Mouse (Mus musculus): ENCODE measurements around the gene Ankfn1.

DNA sequence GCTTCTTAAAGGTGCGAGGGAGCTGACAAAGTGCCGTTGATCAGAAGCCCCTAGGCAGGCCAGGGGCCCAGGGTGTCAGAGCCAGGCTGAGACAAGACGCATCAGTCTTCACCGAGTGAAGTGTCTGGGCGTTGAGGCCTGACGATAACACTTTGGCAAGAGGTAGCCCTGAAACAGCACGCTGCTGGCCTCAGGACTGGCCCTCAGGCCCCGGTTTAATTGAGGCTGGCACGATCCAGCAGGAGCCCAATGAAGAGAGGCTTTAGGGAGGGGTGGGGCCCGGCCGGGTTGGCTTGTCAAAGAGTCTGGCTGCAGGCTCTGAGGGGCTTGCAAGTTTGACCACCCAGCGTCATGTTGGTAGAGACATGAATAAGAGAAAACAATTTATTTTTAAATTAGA, 437.2 kb downstream of the Ankfn1 start:
- TF ChIP-seq CTCF (IDR thresholded peaks at IDR 0.05; ENCODE audit: insufficient read depth, low read length) (no peak), POLR2A (IDR thresholded peaks at IDR 0.05; ENCODE audit: borderline replicate concordance, extremely low read depth, low read depth, low read length) (no peak)
